Mouse (Mus musculus): Measurements from ENCODE around the gene Spock2.

DNA sequence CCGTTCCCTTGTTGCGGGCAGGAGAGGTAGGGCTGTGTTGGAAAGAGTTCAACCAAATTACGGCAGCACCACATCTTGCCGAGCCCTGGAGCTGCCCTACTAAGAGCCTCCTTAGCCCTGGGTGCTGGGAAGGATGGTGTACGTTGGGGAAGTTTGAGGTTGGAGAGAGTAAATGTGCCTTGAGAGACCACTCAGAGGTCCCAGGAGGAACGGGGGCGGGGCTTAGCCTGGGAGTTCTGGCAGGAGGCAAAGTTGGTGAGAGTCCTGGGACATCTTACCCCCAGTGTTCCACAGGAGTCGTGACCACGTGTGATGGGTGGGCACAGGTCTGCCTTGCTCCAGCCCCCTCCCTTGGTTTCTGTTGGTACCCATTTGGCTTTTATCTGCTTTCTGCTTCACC is 28.2 kb downstream of the Spock2 start:
- TF ChIP-seq CTCF (IDR thresholded peaks at IDR 0.05; ENCODE audit: low read depth) (no peak), EP300 (IDR thresholded peaks at IDR 0.05; ENCODE audit: low read depth) (no peak)
